Mouse (Mus musculus): ENCODE measurements around the gene Ccdc124.

GRCm38 (mm10) chr8:70863956-70864711, 9.6 kb downstream of the Ccdc124 start:
- no peak for TF ChIP-seq CTCF (IDR thresholded peaks at IDR 0.05; ENCODE audit: low read depth, low read length)
- no peak for TF ChIP-seq POLR2A (IDR thresholded peaks at IDR 0.05; ENCODE audit: extremely low read depth, insufficient read depth, low read length)

All from liver, adult 2 months (tissue).